Mouse (Mus musculus) lung, embryonic 15.5 days (tissue): ENCODE measurements around the gene Gpx8. TPM values are rescaled to one million over a fixed set of nuclear protein-coding genes. Genes with fewer than 3 reads are reported as not detected.

ENCODE experiments used
- ATAC-seq: fragments of 200-750 bp; cut with Nextera tagmentation; 2 replicates; pipeline ENCODE4 v1.8.0; 2017; ENCODE audit warnings: moderate number of reproducible peaks, borderline replicate concordance; ENCODE audit not compliant: low FRiP score, low TSS enrichment; ENCODE audit errors: extremely low read depth
- H3K27ac ChIP-seq: fragments of 300-500 bp; sonication (generic); 2 replicates; pipeline ENCODE4 v1.5.1; 2015; ENCODE audit warnings: moderate library complexity, mild to moderate bottlenecking, inconsistent platforms
- H3K27me3 ChIP-seq: fragments of 300-500 bp; sonication (generic); 2 replicates; pipeline ENCODE4 v1.6.1; 2015; ENCODE audit warnings: inconsistent platforms
- H3K36me3 ChIP-seq: fragments of 300-500 bp; sonication (generic); 2 replicates; pipeline ENCODE4 v1.6.1; 2015; ENCODE audit warnings: inconsistent platforms
- H3K4me1 ChIP-seq: fragments of 300-500 bp; sonication (generic); 2 replicates; pipeline ENCODE4 v1.6.1; 2015; ENCODE audit warnings: inconsistent platforms
- H3K4me2 ChIP-seq: fragments of 300-500 bp; sonication (generic); 2 replicates; pipeline ENCODE4 v1.6.1; 2015; ENCODE audit warnings: inconsistent platforms, mild to moderate bottlenecking, moderate library complexity
- H3K4me3 ChIP-seq: fragments of 300-500 bp; sonication (generic); 2 replicates; pipeline ENCODE4 v1.5.1; 2015; ENCODE audit warnings: mild to moderate bottlenecking, inconsistent platforms
- H3K9ac ChIP-seq: fragments of 300-500 bp; sonication (generic); 2 replicates; pipeline ENCODE4 v1.6.1; 2015; ENCODE audit warnings: inconsistent platforms
- H3K9me3 ChIP-seq: fragments of 300-500 bp; sonication (generic); 2 replicates; pipeline ENCODE4 v1.6.1; 2016; ENCODE audit warnings: inconsistent platforms
- WGBS: fragments of 180-500 bp; shearing (Covaris S2); methylation state at CpG from one replicate; pipeline ENCODE4 v1.1.7; 2015; 5-methylcytosine and 5-hydroxymethylcytosine counted together
- polyA plus RNA-seq: library from polyadenylated mRNA; unstranded; fragments of >200 nt; fragmentation: Nextera tagmentation; extraction: Ambion mirVana; gene quantifications from 2 replicates; pipeline ENCODE4 v1.2.1, GENCODE M21; 2015

Gpx8 gene
- polyA plus RNA-seq: 175 TPM in 2 replicates

DNA sequence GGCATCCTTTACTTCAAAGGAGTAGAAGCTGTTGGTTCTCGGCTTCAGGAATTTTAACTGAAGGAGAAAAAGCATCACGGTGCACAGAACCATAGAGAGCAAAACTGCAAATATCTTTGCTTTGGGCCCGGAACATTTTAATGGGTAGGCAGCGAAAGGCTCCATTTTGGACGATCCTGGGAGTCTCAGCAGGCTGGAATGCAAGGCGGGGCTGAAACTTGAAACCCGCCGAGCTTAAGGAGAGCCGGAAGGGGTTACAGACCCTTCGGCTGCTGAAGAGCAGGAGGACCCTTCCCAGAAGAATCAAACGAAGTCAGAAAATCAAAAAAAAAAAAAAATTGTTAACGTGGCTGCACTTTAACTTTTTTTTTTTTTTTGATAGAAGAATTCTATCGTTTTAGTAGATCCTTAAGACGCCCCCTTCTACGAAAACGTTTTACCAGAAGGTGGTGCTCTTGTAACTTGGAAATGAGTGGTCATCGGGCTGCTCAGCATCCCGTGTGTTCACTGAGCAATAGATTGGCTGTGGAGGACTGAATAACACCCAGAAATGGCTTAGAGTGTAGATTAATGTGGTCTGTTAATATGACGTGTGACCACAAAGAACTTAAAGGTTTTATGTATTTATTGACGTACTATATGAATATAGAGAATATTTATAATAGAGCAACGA, at the start of gene Gpx8:
Gene Gpx8 (minus strand): TSS at position 200 of the 673 bp plus-strand sequence.
- peak within 1 kb of the TSS; percentile 67 for H3K9ac ChIP-seq
- 4% methylated on average over 21 of the region's 21 CpGs for WGBS
- peak within 1 kb of the TSS; percentile 61 for H3K4me3 ChIP-seq
- H3K27me3 ChIP-seq: no peaks in the 10 kb centered on the region
- peaks cover 11% of the 10 kb centered on the region; the same call in 1 of the 2 replicates for H3K4me1 ChIP-seq
- ATAC-seq: peak; percentile 91
- peak within 1 kb of the TSS; percentile 58 for H3K4me2 ChIP-seq
- no peaks in the 10 kb centered on the region for H3K9me3 ChIP-seq
- peaks cover 14% of the 10 kb centered on the region for H3K36me3 ChIP-seq
- H3K27ac ChIP-seq: peak within 1 kb of the TSS; percentile 86

DNA sequence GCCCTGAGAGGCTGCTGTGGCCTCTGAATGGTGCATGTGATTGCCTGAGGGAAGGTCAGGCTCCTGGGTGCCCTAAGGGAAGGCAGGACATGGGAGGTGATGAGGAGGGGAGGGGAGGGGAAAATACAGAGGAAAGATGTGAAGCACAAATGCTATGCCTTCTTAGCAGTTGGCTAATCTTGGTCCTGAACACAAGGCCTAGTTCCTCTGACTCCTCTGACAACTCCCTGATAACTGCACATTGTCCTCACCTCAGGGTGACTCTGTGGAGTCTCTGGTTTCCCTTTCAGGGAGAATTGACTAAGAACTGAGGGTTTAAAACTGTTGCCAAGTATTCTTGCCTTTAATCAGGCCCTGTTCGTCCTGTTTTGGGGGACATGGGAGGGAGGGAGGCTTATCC, 48.4 kb upstream of the Gpx8 start:
- Histone ChIP-seq H3K36me3 (no peaks in the 10 kb centered on the region), H3K4me3 (no peak overlapping the region), H3K9me3 (no peaks in the 10 kb centered on the region), H3K27me3 (no peaks in the 10 kb centered on the region), H3K4me1 (no peaks in the 10 kb centered on the region), H3K27ac (no peak overlapping the region), H3K4me2 (no peak overlapping the region), H3K9ac (no peak overlapping the region)
- ATAC-seq: no peak
- WGBS: 79% methylated on average over 1 of the region's 1 CpGs

DNA sequence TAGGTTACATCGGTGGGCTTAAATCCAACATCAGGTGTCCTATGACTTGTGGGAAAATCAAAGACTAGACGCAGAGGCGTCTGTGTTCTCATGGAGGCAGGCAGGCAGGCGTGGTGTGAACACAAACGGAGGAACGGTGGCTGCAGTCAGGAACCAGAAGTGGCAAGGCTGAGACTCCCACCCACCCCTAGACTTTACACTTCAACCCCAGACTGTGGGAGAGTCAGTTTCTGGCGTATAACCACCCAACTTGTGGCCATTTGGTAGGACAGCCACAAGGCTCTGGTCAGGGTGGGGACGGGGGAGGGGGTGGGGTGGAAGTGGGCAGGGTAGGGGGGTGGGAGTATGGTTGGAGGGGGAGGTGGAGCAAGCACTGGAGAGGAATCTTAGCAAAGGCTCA, 44.3 kb upstream of the Gpx8 start:
- H3K4me3 ChIP-seq: no peak overlapping the region
- 51% methylated on average over 8 of the region's 8 CpGs for WGBS
- H3K4me1 ChIP-seq: no peaks in the 10 kb centered on the region
- H3K36me3 ChIP-seq: no peaks in the 10 kb centered on the region
- H3K27me3 ChIP-seq: no peaks in the 10 kb centered on the region
- H3K9me3 ChIP-seq: no peaks in the 10 kb centered on the region
- H3K27ac ChIP-seq: no peak overlapping the region
- ATAC-seq: no peak
- no peak overlapping the region for H3K4me2 ChIP-seq
- no peak overlapping the region for H3K9ac ChIP-seq

DNA sequence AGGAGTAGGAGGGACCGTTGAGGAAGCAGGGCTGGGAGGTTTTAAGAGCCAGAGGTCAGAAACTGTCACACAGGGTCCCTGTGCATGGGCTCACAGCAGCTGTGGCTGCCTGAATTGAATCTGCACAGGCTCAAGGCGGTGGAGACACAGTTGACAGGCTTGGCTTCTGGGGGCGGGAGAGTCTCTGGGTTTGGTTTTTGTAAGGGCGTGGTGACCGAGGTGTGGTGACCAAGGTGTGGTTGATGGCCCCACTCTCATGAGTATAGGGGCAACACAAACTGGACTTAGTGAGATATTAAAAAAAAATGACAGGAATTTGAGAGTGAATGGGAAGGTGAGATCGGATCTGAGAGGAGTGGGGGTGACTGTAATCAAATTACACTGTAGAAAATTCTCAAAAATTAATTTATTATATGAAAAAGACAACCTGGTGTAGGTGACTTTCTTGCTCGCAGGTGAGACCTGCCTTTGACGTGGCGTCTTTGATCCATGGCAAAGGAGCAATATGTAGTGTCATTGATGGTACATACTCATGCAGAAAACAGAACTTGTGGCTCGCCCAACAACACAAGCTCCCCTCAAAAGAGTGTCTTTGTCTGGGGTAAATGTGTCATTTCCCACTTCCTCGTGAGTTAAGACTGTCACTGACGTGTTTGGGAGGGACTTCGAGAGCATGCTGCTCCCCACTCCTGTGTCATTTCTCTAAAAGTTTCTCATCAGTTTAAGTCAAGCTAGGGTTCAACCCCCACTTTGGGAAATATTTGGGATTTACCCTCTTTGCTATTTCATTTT, 41.2 kb upstream of the Gpx8 start:
- Histone ChIP-seq H3K4me1 (no peaks in the 10 kb centered on the region), H3K27me3 (no peaks in the 10 kb centered on the region), H3K9ac (no peak overlapping the region), H3K4me3 (no peak overlapping the region), H3K9me3 (no peaks in the 10 kb centered on the region), H3K27ac (no peak overlapping the region), H3K36me3 (no peaks in the 10 kb centered on the region), H3K4me2 (no peak overlapping the region)
- no peak for ATAC-seq
- 72% methylated on average over 13 of the region's 13 CpGs for WGBS

DNA sequence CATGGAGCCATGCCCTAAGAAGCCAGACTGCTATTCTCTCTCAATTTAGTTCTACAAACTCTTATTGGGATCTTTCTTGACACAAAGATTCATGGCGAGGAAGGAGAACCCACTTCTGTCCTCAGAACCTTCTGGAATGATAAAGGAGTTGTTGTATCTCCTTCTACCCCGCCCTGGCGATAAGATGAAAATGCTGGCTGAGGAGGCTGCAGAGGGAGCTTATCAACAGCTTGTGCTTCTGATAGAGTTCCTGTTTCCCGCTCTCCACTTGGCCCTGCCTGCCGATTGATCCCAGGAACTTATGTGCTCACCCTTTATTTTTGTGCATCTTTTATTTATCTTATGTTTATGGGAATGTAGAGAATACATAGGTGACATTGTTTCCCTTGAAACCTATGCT, 38.5 kb upstream of the Gpx8 start:
- Histone ChIP-seq H3K4me3 (no peak overlapping the region), H3K36me3 (no peaks in the 10 kb centered on the region), H3K4me1 (no peaks in the 10 kb centered on the region), H3K9ac (no peak overlapping the region), H3K4me2 (no peak overlapping the region), H3K9me3 (no peaks in the 10 kb centered on the region), H3K27me3 (no peaks in the 10 kb centered on the region), H3K27ac (no peak overlapping the region)
- whole genome bisulfite sequencing: 51% methylated on average over 5 of the region's 5 CpGs
- no peak for ATAC-seq

DNA sequence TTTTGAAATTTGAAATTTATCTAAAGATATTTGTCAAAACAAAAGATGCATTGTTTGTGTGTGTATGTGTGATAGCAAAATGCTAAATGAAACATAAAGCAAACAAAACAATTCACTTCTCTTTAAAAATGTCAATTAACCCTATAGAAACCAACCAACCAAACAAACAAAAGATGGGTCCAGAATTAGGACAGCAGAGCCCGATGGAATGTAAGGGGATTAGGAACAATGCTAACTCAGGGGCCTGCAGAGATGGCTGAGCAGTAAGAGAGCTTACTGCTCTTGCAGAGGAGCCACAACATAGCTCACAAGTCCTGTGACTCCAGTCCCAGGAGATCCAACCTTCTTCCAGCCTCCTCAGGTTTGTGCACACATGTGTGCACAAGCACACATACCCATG, 35.9 kb upstream of the Gpx8 start:
- Histone ChIP-seq H3K27me3 (no peaks in the 10 kb centered on the region), H3K9me3 (no peaks in the 10 kb centered on the region), H3K4me3 (no peak overlapping the region), H3K27ac (no peak overlapping the region), H3K4me1 (no peaks in the 10 kb centered on the region), H3K4me2 (no peak overlapping the region), H3K9ac (no peak overlapping the region), H3K36me3 (no peaks in the 10 kb centered on the region)
- WGBS: 67% methylated on average over 1 of the region's 1 CpGs
- no peak for ATAC-seq

GRCm38 (mm10) chr13:113079021-113079420, 32.8 kb upstream of the Gpx8 start:
- no peak for ATAC-seq
- 81% methylated on average over 9 of the region's 9 CpGs for WGBS
- no peak overlapping the region for H3K4me2 ChIP-seq

DNA sequence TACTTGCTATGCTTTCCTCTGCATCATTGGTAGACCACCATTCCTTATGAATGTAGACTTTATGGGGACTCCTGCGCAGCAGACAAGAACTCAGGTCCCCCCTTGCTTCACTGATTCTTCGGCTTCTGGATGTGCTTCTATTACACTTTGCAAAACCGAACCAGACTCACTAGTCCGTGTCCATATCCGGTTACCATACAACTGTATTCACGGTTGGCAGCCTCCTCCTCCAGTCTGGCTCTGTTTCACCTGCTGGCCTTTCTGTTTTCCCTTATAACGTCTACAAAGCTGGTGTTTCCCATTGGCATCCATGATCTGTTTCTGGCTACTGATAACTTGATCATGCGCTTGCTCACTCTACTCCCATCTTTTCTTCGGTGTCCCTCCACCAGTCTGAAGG, 18.3 kb upstream of the Gpx8 start:
- Histone ChIP-seq H3K4me3 (no peak overlapping the region), H3K36me3 (no peaks in the 10 kb centered on the region), H3K4me1 (no peaks in the 10 kb centered on the region), H3K4me2 (no peak overlapping the region), H3K27me3 (no peaks in the 10 kb centered on the region), H3K9me3 (no peaks in the 10 kb centered on the region), H3K27ac (no peak overlapping the region), H3K9ac (no peak overlapping the region)
- 81% methylated on average over 9 of the region's 9 CpGs for WGBS
- no peak for ATAC-seq

More at GRCm38 (mm10) chr13:113079021-113079420, 32.8 kb upstream of the Gpx8 start:
- no peaks in the 10 kb centered on the region for H3K27me3 ChIP-seq
- H3K9ac ChIP-seq: no peak overlapping the region
- H3K4me1 ChIP-seq: no peaks in the 10 kb centered on the region
- H3K4me3 ChIP-seq: no peak overlapping the region
- no peaks in the 10 kb centered on the region for H3K36me3 ChIP-seq
- no peaks in the 10 kb centered on the region for H3K9me3 ChIP-seq
- no peak overlapping the region for H3K27ac ChIP-seq

- Histone ChIP-seq H3K9ac (no peak overlapping the region), H3K36me3 (no peaks in the 10 kb centered on the region), H3K27ac (no peak overlapping the region), H3K4me2 (no peak overlapping the region), H3K4me1 (no peaks in the 10 kb centered on the region), H3K4me3 (no peak overlapping the region), H3K27me3 (no peaks in the 10 kb centered on the region), H3K9me3 (no peaks in the 10 kb centered on the region)
- 75% methylated on average over 6 of the region's 6 CpGs for WGBS
- ATAC-seq: no peak
Observed at GRCm38 (mm10) chr13:113061746-113062145, 15.5 kb upstream of the Gpx8 start.

DNA sequence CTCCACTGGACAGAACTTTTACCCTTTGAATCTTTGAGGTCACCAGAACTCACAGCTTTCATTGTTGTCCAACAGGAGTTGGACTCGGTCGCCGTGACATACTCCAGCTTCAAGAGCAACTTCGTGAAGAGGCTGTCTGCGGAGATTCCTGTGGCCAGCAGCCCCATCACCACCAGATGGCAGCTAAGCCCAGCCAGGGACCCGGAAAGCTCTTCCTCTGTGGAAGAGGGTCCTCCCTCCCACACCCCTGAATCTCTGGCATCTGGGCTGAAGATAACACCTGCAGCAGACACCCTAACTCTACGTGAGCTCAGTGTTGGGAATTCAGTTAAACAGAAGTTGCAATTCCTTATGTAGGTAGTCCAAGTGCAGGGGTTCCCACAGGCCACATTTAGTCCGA, 9.6 kb upstream of the Gpx8 start:
- H3K9me3 ChIP-seq: no peaks in the 10 kb centered on the region
- ATAC-seq: no peak
- no peaks in the 10 kb centered on the region for H3K4me1 ChIP-seq
- H3K4me2 ChIP-seq: no peak overlapping the region
- no peaks in the 10 kb centered on the region for H3K36me3 ChIP-seq
- no peak overlapping the region for H3K9ac ChIP-seq
- 26% methylated on average over 8 of the region's 8 CpGs for WGBS
- H3K27ac ChIP-seq: no peak overlapping the region
- H3K4me3 ChIP-seq: no peak overlapping the region
- no peaks in the 10 kb centered on the region for H3K27me3 ChIP-seq

DNA sequence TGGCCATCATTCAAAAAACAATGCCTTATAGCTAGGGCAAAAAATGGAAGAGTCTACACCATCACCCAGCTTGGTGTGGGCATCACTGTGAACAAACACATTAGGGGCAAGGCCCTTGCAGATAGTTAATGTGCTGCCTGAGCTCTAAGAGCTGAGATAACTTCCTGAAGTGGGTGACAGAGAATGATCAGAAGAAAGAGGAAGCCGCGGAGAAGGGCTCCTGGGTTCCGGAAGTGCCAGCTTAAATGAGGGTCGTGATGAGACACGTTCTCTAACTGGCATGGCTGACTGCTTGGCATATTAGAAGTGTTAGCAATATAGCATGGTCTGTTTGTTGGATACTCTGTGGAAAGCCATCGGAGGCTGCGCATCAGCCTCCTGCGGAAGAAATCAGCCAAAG, 8.0 kb upstream of the Gpx8 start:
- no peak overlapping the region for H3K27ac ChIP-seq

GRCm38 (mm10) chr13:113047647-113048046, 1.4 kb upstream of the Gpx8 start:
- Histone ChIP-seq H3K4me1 (peaks cover 11% of the 10 kb centered on the region; the same call in 1 of the 2 replicates), H3K4me2 (no peak overlapping the region), H3K9me3 (no peaks in the 10 kb centered on the region), H3K9ac (no peak overlapping the region), H3K36me3 (peaks cover 4% of the 10 kb centered on the region), H3K27me3 (no peaks in the 10 kb centered on the region), H3K27ac (no peak overlapping the region), H3K4me3 (no peak overlapping the region)
- WGBS: 55% methylated on average over 3 of the region's 3 CpGs
- ATAC-seq: no peak

More for the DNA sequence above, 8.0 kb upstream of the Gpx8 start:
- H3K4me2 ChIP-seq: no peak overlapping the region
- no peak overlapping the region for H3K4me3 ChIP-seq
- H3K27me3 ChIP-seq: no peaks in the 10 kb centered on the region
- ATAC-seq: no peak
- no peaks in the 10 kb centered on the region for H3K9me3 ChIP-seq
- 84% methylated on average over 8 of the region's 8 CpGs for WGBS
- H3K36me3 ChIP-seq: no peaks in the 10 kb centered on the region
- H3K4me1 ChIP-seq: no peaks in the 10 kb centered on the region
- H3K9ac ChIP-seq: no peak overlapping the region
